Mouse (Mus musculus) embryonic facial prominence, embryonic 12.5 days (tissue): ENCODE data around the gene Zcwpw1. TPM values are rescaled to one million over a fixed set of nuclear protein-coding genes. Genes with fewer than 3 reads are reported as not detected.

ENCODE experiments used
- ATAC-seq: fragments of 200-750 bp; cut with Nextera tagmentation; 2 replicates; pipeline ENCODE4 v1.8.0; 2017; ENCODE audit not compliant: insufficient number of reproducible peaks, insufficient read depth, low FRiP score, low TSS enrichment
- H3K27ac ChIP-seq: fragments of 300-500 bp; sonication (generic); 2 replicates; pipeline ENCODE4 v1.5.1; 2016; ENCODE audit warnings: mild to moderate bottlenecking
- H3K27me3 ChIP-seq: fragments of 300-500 bp; sonication (generic); 2 replicates; pipeline ENCODE4 v1.6.1; 2016; ENCODE audit warnings: mild to moderate bottlenecking, moderate library complexity
- H3K36me3 ChIP-seq: fragments of 300-500 bp; sonication (generic); 2 replicates; pipeline ENCODE4 v1.6.1; 2016; ENCODE audit warnings: mild to moderate bottlenecking
- H3K4me1 ChIP-seq: fragments of 300-500 bp; sonication (generic); 2 replicates; pipeline ENCODE4 v1.6.1; 2016
- H3K4me2 ChIP-seq: fragments of 300-500 bp; sonication (generic); replicated peaks from 2 replicates; pipeline ENCODE4 v1.6.1; 2016; ENCODE audit warnings: mild to moderate bottlenecking, moderate library complexity
- H3K4me3 ChIP-seq: fragments of 300-500 bp; sonication (generic); 2 replicates; pipeline ENCODE4 v1.5.1; 2016; ENCODE audit warnings: mild to moderate bottlenecking
- H3K9ac ChIP-seq: fragments of 300-500 bp; sonication (generic); 2 replicates; pipeline ENCODE4 v1.6.1; 2016; ENCODE audit warnings: mild to moderate bottlenecking, moderate library complexity
- H3K9me3 ChIP-seq: fragments of 300-500 bp; sonication (generic); 2 replicates; pipeline ENCODE4 v1.6.1; 2016; ENCODE audit warnings: mild to moderate bottlenecking, moderate library complexity
- WGBS: fragments of 180-500 bp; shearing (Covaris S2); methylation state at CpG from one replicate; pipeline ENCODE4 v1.1.7; 2016; 5-methylcytosine and 5-hydroxymethylcytosine counted together
- polyA plus RNA-seq: library from polyadenylated mRNA; unstranded; fragments of >200 nt; fragmentation: Nextera tagmentation; extraction: Ambion mirVana; gene quantifications from 2 replicates; pipeline ENCODE4 v1.2.1, GENCODE M21; 2016

Gene Zcwpw1
- polyA plus RNA-seq, 1 experiment from 2014 or later, result 39.3 TPM

- Histone ChIP-seq H3K27me3 (no peaks in the 10 kb centered on the region), H3K4me2 (no peak overlapping the region), H3K36me3 (peaks cover 11% of the 10 kb centered on the region; the same call in 1 of the 2 replicates), H3K9ac (no peak overlapping the region), H3K9me3 (no peaks in the 10 kb centered on the region), H3K4me3 (no peak overlapping the region), H3K4me1 (peaks cover 13% of the 10 kb centered on the region), H3K27ac (no peak overlapping the region)
- WGBS, result 94% methylated on average over 2 of the region's 2 CpGs
- ATAC-seq, result no peak
Observed at GRCm38 (mm10) chr5:137788946-137789531, 1.4 kb downstream of the Zcwpw1 start.

GRCm38 (mm10) chr5:137791553-137791952 is 4.0 kb downstream of the Zcwpw1 start:
- H3K9ac ChIP-seq, result no peak overlapping the region
- no peaks in the 10 kb centered on the region for H3K36me3 ChIP-seq
- H3K4me3 ChIP-seq, result no peak overlapping the region
- no peaks in the 10 kb centered on the region for H3K4me1 ChIP-seq
- H3K27ac ChIP-seq, result no peak overlapping the region
- no peak for ATAC-seq
- no peak overlapping the region for H3K4me2 ChIP-seq
- H3K27me3 ChIP-seq, result no peaks in the 10 kb centered on the region
- H3K9me3 ChIP-seq, result no peaks in the 10 kb centered on the region

GRCm38 (mm10) chr5:137796606-137797005 is 9.0 kb downstream of the Zcwpw1 start:
- ATAC-seq, result no peak
- H3K9me3 ChIP-seq, result no peaks in the 10 kb centered on the region
- H3K9ac ChIP-seq, result no peak overlapping the region
- H3K4me3 ChIP-seq, result no peak overlapping the region
- no peaks in the 10 kb centered on the region for H3K27me3 ChIP-seq
- WGBS, result 71% methylated on average over 3 of the region's 3 CpGs
- H3K4me2 ChIP-seq, result no peak overlapping the region
- H3K4me1 ChIP-seq, result no peaks in the 10 kb centered on the region
- H3K27ac ChIP-seq, result no peak overlapping the region
- H3K36me3 ChIP-seq, result no peaks in the 10 kb centered on the region

GRCm38 (mm10) chr5:137800917-137801316 is 13.3 kb downstream of the Zcwpw1 start:
- Histone ChIP-seq H3K4me3 (no peak overlapping the region), H3K4me2 (no peak overlapping the region), H3K36me3 (no peaks in the 10 kb centered on the region), H3K9ac (no peak overlapping the region), H3K27ac (no peak overlapping the region), H3K27me3 (no peaks in the 10 kb centered on the region), H3K4me1 (no peaks in the 10 kb centered on the region), H3K9me3 (no peaks in the 10 kb centered on the region)
- WGBS, result 79% methylated on average over 3 of the region's 3 CpGs
- ATAC-seq, result no peak

- no peak overlapping the region for H3K27ac ChIP-seq
- no peaks in the 10 kb centered on the region for H3K4me1 ChIP-seq
- no peaks in the 10 kb centered on the region for H3K36me3 ChIP-seq
- H3K4me3 ChIP-seq, result no peak overlapping the region
- WGBS, result 78% methylated on average over 1 of the region's 1 CpGs
- ATAC-seq, result no peak
- H3K9me3 ChIP-seq, result no peaks in the 10 kb centered on the region
- H3K27me3 ChIP-seq, result no peaks in the 10 kb centered on the region
- no peak overlapping the region for H3K4me2 ChIP-seq
- H3K9ac ChIP-seq, result no peak overlapping the region
Observed at GRCm38 (mm10) chr5:137806158-137806557, 18.6 kb downstream of the Zcwpw1 start.

GRCm38 (mm10) chr5:137808316-137808715 is 20.7 kb downstream of the Zcwpw1 start:
- Histone ChIP-seq H3K4me1 (no peaks in the 10 kb centered on the region), H3K4me3 (no peak overlapping the region), H3K27me3 (no peaks in the 10 kb centered on the region), H3K36me3 (no peaks in the 10 kb centered on the region), H3K9ac (no peak overlapping the region), H3K4me2 (no peak overlapping the region), H3K27ac (no peak overlapping the region), H3K9me3 (no peaks in the 10 kb centered on the region)
- no peak for ATAC-seq
- WGBS, result 90% methylated on average over 5 of the region's 5 CpGs

GRCm38 (mm10) chr5:137817466-137818222 is 30.0 kb downstream of the Zcwpw1 start:
- ATAC-seq, result no peak
- no peaks in the 10 kb centered on the region for H3K9me3 ChIP-seq
- H3K36me3 ChIP-seq, result no peaks in the 10 kb centered on the region
- H3K27me3 ChIP-seq, result no peaks in the 10 kb centered on the region
- no peak overlapping the region for H3K4me3 ChIP-seq
- no peak overlapping the region for H3K4me2 ChIP-seq
- no peak overlapping the region for H3K27ac ChIP-seq
- H3K4me1 ChIP-seq, result no peaks in the 10 kb centered on the region
- no peak overlapping the region for H3K9ac ChIP-seq
- WGBS, result 66% methylated on average over 4 of the region's 4 CpGs

GRCm38 (mm10) chr5:137822126-137822525 is 34.5 kb downstream of the Zcwpw1 start:
- H3K36me3 ChIP-seq, result no peaks in the 10 kb centered on the region
- ATAC-seq, result no peak
- 59% methylated on average over 4 of the region's 4 CpGs for WGBS
- H3K27ac ChIP-seq, result no peak overlapping the region
- H3K27me3 ChIP-seq, result no peaks in the 10 kb centered on the region
- no peak overlapping the region for H3K9ac ChIP-seq
- no peaks in the 10 kb centered on the region for H3K4me1 ChIP-seq
- H3K9me3 ChIP-seq, result no peaks in the 10 kb centered on the region
- H3K4me2 ChIP-seq, result no peak overlapping the region
- H3K4me3 ChIP-seq, result no peak overlapping the region

- no peak overlapping the region for H3K9ac ChIP-seq
- WGBS, result 83% methylated on average over 1 of the region's 1 CpGs
- H3K27me3 ChIP-seq, result no peaks in the 10 kb centered on the region
- no peak for ATAC-seq
- H3K9me3 ChIP-seq, result no peaks in the 10 kb centered on the region
- no peaks in the 10 kb centered on the region for H3K4me1 ChIP-seq
- no peak overlapping the region for H3K4me3 ChIP-seq
- H3K4me2 ChIP-seq, result no peak overlapping the region
- no peak overlapping the region for H3K27ac ChIP-seq
- H3K36me3 ChIP-seq, result no peaks in the 10 kb centered on the region
Observed at GRCm38 (mm10) chr5:137822602-137823001, 35.0 kb downstream of the Zcwpw1 start.

- Histone ChIP-seq H3K9ac (no peak overlapping the region), H3K9me3 (no peaks in the 10 kb centered on the region), H3K4me3 (no peak overlapping the region), H3K27ac (no peak overlapping the region), H3K27me3 (no peaks in the 10 kb centered on the region), H3K4me1 (no peaks in the 10 kb centered on the region), H3K4me2 (no peak overlapping the region), H3K36me3 (no peaks in the 10 kb centered on the region)
- no peak for ATAC-seq
- 90% methylated on average over 6 of the region's 6 CpGs for WGBS
Observed at GRCm38 (mm10) chr5:137823455-137824045, 36.0 kb downstream of the Zcwpw1 start.

GRCm38 (mm10) chr5:137825030-137825429 is 37.4 kb downstream of the Zcwpw1 start:
- no peaks in the 10 kb centered on the region for H3K36me3 ChIP-seq
- H3K4me2 ChIP-seq, result no peak overlapping the region
- H3K27ac ChIP-seq, result no peak overlapping the region
- H3K9ac ChIP-seq, result no peak overlapping the region
- H3K4me3 ChIP-seq, result no peak overlapping the region
- no peaks in the 10 kb centered on the region for H3K4me1 ChIP-seq
- ATAC-seq, result no peak
- no peaks in the 10 kb centered on the region for H3K9me3 ChIP-seq
- no peaks in the 10 kb centered on the region for H3K27me3 ChIP-seq
- WGBS, result 85% methylated on average over 3 of the region's 3 CpGs

- 78% methylated on average over 2 of the region's 2 CpGs for WGBS
- ATAC-seq, result no peak
Observed at GRCm38 (mm10) chr5:137825971-137826370, 38.4 kb downstream of the Zcwpw1 start.

More at GRCm38 (mm10) chr5:137825971-137826370, 38.4 kb downstream of the Zcwpw1 start:
- no peak overlapping the region for H3K4me3 ChIP-seq
- H3K27me3 ChIP-seq, result no peaks in the 10 kb centered on the region
- no peak overlapping the region for H3K9ac ChIP-seq
- H3K36me3 ChIP-seq, result no peaks in the 10 kb centered on the region
- H3K4me1 ChIP-seq, result no peaks in the 10 kb centered on the region
- no peaks in the 10 kb centered on the region for H3K9me3 ChIP-seq
- H3K4me2 ChIP-seq, result no peak overlapping the region
- no peak overlapping the region for H3K27ac ChIP-seq
